Mouse (Mus musculus) CH12.LX (cell line): ENCODE measurements around the gene Fbxw8. TPM values are rescaled to one million over a fixed set of nuclear protein-coding genes. Genes with fewer than 3 reads are reported as not detected.

Source experiments
- DNase-seq: peaks from one replicate; pipeline ENCODE4 v3.0.0-alpha.2; 2013; ENCODE audit errors: extremely low read depth
- H3K27ac ChIP-seq: 2 replicates; pipeline ENCODE4 v1.5.1; 2012; ENCODE audit warnings: low read depth, mild to moderate bottlenecking, control low read depth, moderate library complexity; ENCODE audit not compliant: insufficient read depth
- H3K27me3 ChIP-seq: replicated peaks from 2 replicates; pipeline ENCODE3; 2012; ENCODE audit warnings: inconsistent platforms
- H3K36me3 ChIP-seq, 2 experiments: replicated peaks in 1 of 2; 2 replicates each; pipeline versions ENCODE3 to v1.6.1; 2012; ENCODE audit warnings: inconsistent platforms in 1 of 2, low read length in 1 of 2, mild to moderate bottlenecking in 1 of 2, mixed read lengths in 1 of 2, moderate library complexity in 1 of 2; ENCODE audit not compliant: control insufficient read depth in 1 of 2, insufficient read depth in 1 of 2
- H3K4me1 ChIP-seq, 2 experiments: 2 replicates each; pipeline ENCODE4 v1.6.1; 2012; ENCODE audit warnings: inconsistent platforms in 1 of 2, moderate library complexity in 1 of 2; ENCODE audit not compliant: insufficient read depth in 2 of 2, control insufficient read depth in 1 of 2
- H3K4me2 ChIP-seq: 2 replicates; pipeline ENCODE4 v1.6.1; 2012; ENCODE audit warnings: low read depth, mild to moderate bottlenecking, control low read depth; ENCODE audit not compliant: poor library complexity, insufficient read depth, severe bottlenecking
- H3K4me3 ChIP-seq, 3 experiments: fragments of 150-350 bp in 1 of 3; sonication (generic) in 1 of 3; replicated peaks in 1 of 3; 2 replicates each; pipeline versions ENCODE3 to v1.5.1; 2011 to 2012; ENCODE audit warnings: low read depth in 2 of 3, low read length in 2 of 3, mild to moderate bottlenecking in 2 of 3, moderate library complexity in 2 of 3, control low read depth in 1 of 3, improper control_type of control experiment in 1 of 3, inconsistent platforms in 1 of 3, mixed read lengths in 1 of 3; ENCODE audit not compliant: poor library complexity in 1 of 3
- H3K79me2 ChIP-seq: replicated peaks from 2 replicates; pipeline ENCODE4 v1.6.1; 2012; ENCODE audit warnings: mild to moderate bottlenecking, moderate library complexity; ENCODE audit not compliant: control insufficient read depth, poor library complexity, insufficient read depth, severe bottlenecking; ENCODE audit errors: extremely low read depth
- H3K9ac ChIP-seq: 2 replicates; pipeline ENCODE4 v1.6.1; 2012; ENCODE audit warnings: low read depth, mild to moderate bottlenecking, control low read depth, moderate library complexity; ENCODE audit not compliant: insufficient read depth
- H3K9me3 ChIP-seq: replicated peaks from 2 replicates; pipeline ENCODE3; 2012; ENCODE audit warnings: low read length, inconsistent platforms, mixed read lengths
- CHD2 ChIP-seq: IDR thresholded peaks from 2 replicates; pipeline ENCODE4 v1.6.1; 2011; ENCODE audit warnings: low read length, improper control_type of control experiment
- E2F4 ChIP-seq: IDR thresholded peaks from 2 replicates; pipeline ENCODE4 v1.6.1; 2011; ENCODE audit warnings: low read depth, low read length, improper control_type of control experiment; ENCODE audit not compliant: insufficient replicate concordance
- ELF1 ChIP-seq: IDR thresholded peaks from 2 replicates; pipeline ENCODE4 v1.6.1; 2014; ENCODE audit warnings: low read depth, mild to moderate bottlenecking, inconsistent platforms, low read length, improper control_type of control experiment
- EP300 ChIP-seq: IDR thresholded peaks from 2 replicates; pipeline ENCODE4 v1.6.1; 2011; ENCODE audit warnings: low read length, improper control_type of control experiment
- HCFC1 ChIP-seq: IDR thresholded peaks from 2 replicates; pipeline ENCODE4 v1.6.1; 2012; ENCODE audit warnings: low read depth, mild to moderate bottlenecking, inconsistent platforms, low read length, improper control_type of control experiment
- JUND ChIP-seq: conservative IDR thresholded peaks from 2 replicates; pipeline ENCODE4 v1.6.1; 2011; ENCODE audit warnings: low read depth, low read length, improper control_type of control experiment
- MAZ ChIP-seq: IDR thresholded peaks from 2 replicates; pipeline ENCODE4 v1.6.1; 2012; ENCODE audit warnings: low read depth, mild to moderate bottlenecking, inconsistent platforms, low read length, improper control_type of control experiment, moderate library complexity
- MYC ChIP-seq: IDR thresholded peaks from 2 replicates; pipeline ENCODE4 v1.6.1; 2011; ENCODE audit warnings: low read depth, mild to moderate bottlenecking, improper control_type of control experiment, low read length
- NRF1 ChIP-seq: IDR thresholded peaks from 2 replicates; pipeline ENCODE4 v1.6.1; 2014; ENCODE audit warnings: low read depth, mild to moderate bottlenecking, inconsistent platforms, low read length, improper control_type of control experiment, moderate library complexity
- PAX5 ChIP-seq: IDR thresholded peaks from 2 replicates; pipeline ENCODE4 v1.6.1; 2012; ENCODE audit warnings: low read length, inconsistent platforms, mixed read lengths
- POLR2AphosphoS2 ChIP-seq: IDR thresholded peaks from 2 replicates; pipeline ENCODE4 v1.6.1; 2011; ENCODE audit warnings: low read depth, low read length, improper control_type of control experiment
- SIN3A ChIP-seq: IDR thresholded peaks from 2 replicates; pipeline ENCODE4 v1.6.1; 2012; ENCODE audit warnings: low read length, improper control_type of control experiment, inconsistent platforms
- SMC3 ChIP-seq: IDR thresholded peaks from 2 replicates; pipeline ENCODE4 v1.6.1; 2011; ENCODE audit warnings: low read depth, low read length, improper control_type of control experiment
- UBTF ChIP-seq: IDR thresholded peaks from 2 replicates; pipeline ENCODE4 v1.6.1; 2012; ENCODE audit warnings: low read depth, mild to moderate bottlenecking, inconsistent platforms, low read length, improper control_type of control experiment, moderate library complexity
- USF2 ChIP-seq: conservative IDR thresholded peaks from 2 replicates; pipeline ENCODE4 v1.6.1; 2011; ENCODE audit warnings: low read depth, low read length, improper control_type of control experiment
- ZNF384 ChIP-seq: IDR thresholded peaks from 2 replicates; pipeline ENCODE4 v1.6.1; 2012; ENCODE audit warnings: low read depth, low read length, improper control_type of control experiment, inconsistent platforms
- dilution Hi-C: fragments of 300-500 bp; cut with MboI; formaldehyde crosslinking; loops from 2 replicates; pipeline ENCODE4 v1.14.3; 2020; ENCODE audit warnings: low sequenced_read_pairs; ENCODE audit not compliant: extremely low pct_unique_long_range_greater_than_20kb, extremely low pct_ligation_motif_present
- in situ Hi-C: fragments of 300-500 bp; cut with MboI; formaldehyde crosslinking; loops from 3 replicates; pipeline ENCODE4 v1.14.3; 2019; ENCODE audit warnings: low sequenced_read_pairs, low pct_ligation_motif_present, low pct_unique_long_range_greater_than_20kb, mixed read lengths
- polyA plus RNA-seq: library from polyadenylated mRNA; unstranded; fragments of >175 nt; gene quantifications from 2 replicates; pipeline ENCODE4 v1.2.1, GENCODE M21; 2012; ENCODE audit warnings: low read depth; ENCODE audit not compliant: insufficient read length
- total RNA-seq, 2 experiments: library from RNA; depleted of rRNA; stranded (reverse); fragments of 300-350 nt in 1 of 2; fragments of >200 nt in 1 of 2; gene quantifications; 2 replicates each; pipeline ENCODE4 v1.2.3; 2012 to 2014

Fbxw8 gene
- total and polyA plus RNA-seq, 3 experiments = 41.7 to 50.9 (median 47.3) TPM

GRCm38 (mm10) chr5:118174310-118175009 lies 19.2 kb upstream of the Fbxw8 start:
- Histone ChIP-seq H3K9ac (no peak overlapping the region), H3K4me3 (no peak overlapping the region), H3K36me3 (no peaks in the 10 kb centered on the region), H3K4me2 (no peak overlapping the region), H3K9me3 (peaks cover 13% of the 10 kb centered on the region), H3K27ac (no peak overlapping the region), H3K79me2 (no peaks in the 10 kb centered on the region), H3K27me3 (peaks cover 77% of the 10 kb centered on the region), H3K4me1 (peaks cover 0 to 9% of the 10 kb centered on the region in 2 experiments; a peak in 2 of 4 replicates)
- no peak for DNase-seq
- in situ Hi-C loops = no loop called here
- dilution Hi-C loops = no loop called here
- TF ChIP-seq POLR2AphosphoS2 (no peak), MYC (no peak), JUND (no peak), USF2 (no peak), HCFC1 (no peak), UBTF (no peak), ELF1 (no peak), SIN3A (no peak)

- Histone ChIP-seq H3K36me3 (no peaks in the 10 kb centered on the region), H3K27ac (no peak overlapping the region), H3K4me3 (peak overlapping the region; percentile 16 to 49 (median 37)), H3K9me3 (peaks cover 16% of the 10 kb centered on the region)
- no peak for DNase-seq
- TF ChIP-seq HCFC1 (no peak), MYC (no peak), SMC3 (no peak), SIN3A (no peak), PAX5 (no peak), USF2 (no peak), CHD2 (no peak), EP300 (no peak), ZNF384 (no peak), E2F4 (no peak), JUND (no peak), NRF1 (no peak), MAZ (no peak)
- TF ChIP-seq, all 38 proteins: peak for 0
- Histone ChIP-seq H3K4me2 (peak overlapping the region; percentile 98), H3K27me3 (peaks cover 74% of the 10 kb centered on the region), H3K9ac (no peak overlapping the region), H3K4me1 (peaks cover 0 to 9% of the 10 kb centered on the region in 2 experiments; a peak in 2 of 4 replicates), H3K79me2 (no peaks in the 10 kb centered on the region)
- dilution Hi-C loops (no loop called here), in situ Hi-C loops (no loop called here)
Observed at GRCm38 (mm10) chr5:118172078-118172723, 16.9 kb upstream of the Fbxw8 start.
